Mouse (Mus musculus) brain, embryonic 14.5 days (tissue): ENCODE data around the gene Hoxb8.

Experiments used
- CTCF ChIP-seq: fragments of 200-500 bp; IDR thresholded peaks from 2 replicates; pipeline ENCODE4 v1.5.1; 2012; ENCODE audit warnings: inconsistent platforms, mild to moderate bottlenecking, moderate library complexity, borderline replicate concordance; ENCODE audit not compliant: insufficient read depth, insufficient read length; ENCODE audit errors: extremely low read depth
- POLR2A ChIP-seq: fragments of 200-500 bp; IDR thresholded peaks from 2 replicates; pipeline ENCODE4 v1.6.1; 2012; ENCODE audit warnings: mild to moderate bottlenecking, inconsistent platforms, borderline replicate concordance; ENCODE audit not compliant: poor library complexity, insufficient read depth, insufficient read length, severe bottlenecking; ENCODE audit errors: extremely low read depth

- TF ChIP-seq POLR2A, result no peak
- no peak for TF ChIP-seq CTCF
Observed at GRCm38 (mm10) chr11:96298895-96299667, 17.4 kb downstream of the Hoxb8 start.
